Mouse (Mus musculus): ENCODE measurements around the gene Camk1g. TPM values are rescaled to one million over a fixed set of nuclear protein-coding genes. Genes with fewer than 3 reads are reported as not detected.

Camk1g gene
- polyA plus RNA-seq, 1 experiment from 2014 or later, result 7.4 TPM

DNA sequence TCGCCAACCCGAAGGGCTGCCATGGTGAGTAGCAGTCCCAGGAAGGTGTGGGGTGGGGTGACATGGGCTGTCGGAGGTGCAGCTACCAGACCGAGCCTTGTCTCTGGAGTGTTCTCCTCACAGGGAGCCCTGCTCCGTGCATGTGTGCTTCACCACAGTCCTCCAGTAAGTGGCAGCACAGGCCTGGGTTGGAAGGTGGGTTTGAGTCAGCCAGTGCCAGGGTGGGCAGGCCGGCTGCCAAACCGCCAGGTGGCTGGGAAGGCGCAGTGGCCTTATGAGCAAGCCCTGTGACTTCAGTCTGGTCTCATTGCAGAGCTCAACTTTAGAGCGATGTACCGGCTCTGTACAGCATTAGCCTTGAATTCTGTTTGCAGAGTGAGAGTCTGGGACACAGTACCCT is 39.9 kb downstream of the Camk1g start:
- 37% methylated on average over 10 of the region's 10 CpGs for WGBS
- Histone ChIP-seq H3K27me3 (peaks cover 7% of the 10 kb centered on the region; the same call in 1 of the 2 replicates), H3K9ac (no peak overlapping the region), H3K4me1 (peaks cover 12% of the 10 kb centered on the region), H3K4me2 (no peak overlapping the region), H3K4me3 (no peak overlapping the region), H3K36me3 (no peaks in the 10 kb centered on the region), H3K9me3 (no peaks in the 10 kb centered on the region), H3K27ac (no peak overlapping the region)
- ATAC-seq (ENCODE audit: insufficient number of reproducible peaks, low FRiP score, low TSS enrichment, low read depth), result peak; percentile 49; the same call in 1 of the 2 replicates

DNA sequence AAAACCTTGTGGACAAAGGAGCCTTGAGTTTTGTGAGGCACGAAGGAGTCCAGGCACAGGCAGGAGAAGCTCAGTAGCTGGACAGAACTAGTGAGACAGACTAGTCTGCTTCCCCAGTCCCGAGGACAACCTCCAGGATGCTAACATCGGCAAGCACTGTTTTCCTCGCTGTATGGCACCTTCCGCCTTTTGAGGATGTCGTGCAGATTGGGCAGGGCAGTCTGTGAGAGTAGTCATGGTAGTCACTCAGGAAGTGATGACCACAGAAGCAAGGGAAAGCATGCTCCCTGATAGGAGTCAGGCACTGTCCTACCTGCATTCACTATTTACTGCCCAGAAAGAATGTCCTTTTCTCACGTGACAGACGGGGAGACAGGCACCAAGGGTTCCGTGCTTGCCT is 40.5 kb downstream of the Camk1g start:
- Histone ChIP-seq H3K9ac (no peak overlapping the region), H3K4me3 (no peak overlapping the region), H3K27me3 (peaks cover 7% of the 10 kb centered on the region; the same call in 1 of the 2 replicates), H3K4me1 (peaks cover 12% of the 10 kb centered on the region), H3K9me3 (no peaks in the 10 kb centered on the region), H3K27ac (no peak overlapping the region), H3K4me2 (no peak overlapping the region), H3K36me3 (no peaks in the 10 kb centered on the region)
- no peak for ATAC-seq (ENCODE audit: insufficient number of reproducible peaks, low FRiP score, low TSS enrichment, low read depth)
- 78% methylated on average over 9 of the region's 9 CpGs for WGBS

DNA sequence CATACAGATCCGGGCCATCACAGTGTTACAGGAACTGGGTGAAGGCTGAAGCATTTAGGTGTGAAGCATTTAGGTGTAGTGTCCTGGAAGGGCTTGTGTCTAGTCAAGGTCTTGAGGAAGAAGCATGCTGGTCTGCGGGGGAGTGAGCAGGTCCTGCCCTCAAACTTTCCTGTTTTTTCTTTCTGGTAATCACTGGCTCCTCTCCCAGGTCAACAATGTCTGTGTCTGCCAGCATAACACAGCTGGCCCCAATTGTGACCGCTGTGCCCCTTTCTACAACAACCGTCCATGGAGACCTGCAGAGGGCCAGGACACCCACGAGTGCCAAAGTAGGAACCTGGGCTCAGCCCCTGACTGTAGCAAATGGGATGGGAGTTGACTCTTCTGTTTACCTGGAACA is 42.4 kb downstream of the Camk1g start:
- H3K4me2 ChIP-seq, result no peak overlapping the region
- no peak for ATAC-seq (ENCODE audit: insufficient number of reproducible peaks, low FRiP score, low TSS enrichment, low read depth)
- H3K27ac ChIP-seq, result no peak overlapping the region
- peaks cover 7% of the 10 kb centered on the region; the same call in 1 of the 2 replicates for H3K27me3 ChIP-seq
- H3K9me3 ChIP-seq, result no peaks in the 10 kb centered on the region
- WGBS, result 70% methylated on average over 5 of the region's 5 CpGs
- peaks cover 8% of the 10 kb centered on the region; the same call in 1 of the 2 replicates for H3K4me1 ChIP-seq
- no peak overlapping the region for H3K9ac ChIP-seq
- H3K36me3 ChIP-seq, result no peaks in the 10 kb centered on the region
- H3K4me3 ChIP-seq, result no peak overlapping the region

DNA sequence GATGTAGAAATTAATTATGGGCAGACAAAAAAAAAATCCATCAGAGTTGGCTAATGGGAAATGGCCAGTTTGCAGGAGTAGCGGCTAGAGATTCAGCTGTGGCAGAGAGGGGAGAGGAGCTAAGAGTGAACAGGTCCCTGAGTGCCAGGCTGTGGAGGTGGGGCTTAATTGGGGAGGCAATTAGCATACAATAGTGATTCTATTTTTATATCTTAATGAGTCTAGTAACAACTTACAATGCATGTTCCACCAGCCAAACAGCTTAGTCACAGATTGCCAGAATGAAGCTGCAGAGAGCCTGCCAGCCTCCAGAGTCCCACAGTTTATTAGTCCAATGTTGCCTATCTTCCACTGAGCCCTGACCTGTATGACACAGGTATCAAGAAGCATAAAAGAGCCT is 42.9 kb downstream of the Camk1g start:
- Histone ChIP-seq H3K36me3 (no peaks in the 10 kb centered on the region), H3K4me2 (no peak overlapping the region), H3K4me1 (peaks cover 8% of the 10 kb centered on the region; the same call in 1 of the 2 replicates), H3K4me3 (no peak overlapping the region), H3K9ac (no peak overlapping the region), H3K9me3 (no peaks in the 10 kb centered on the region), H3K27ac (no peak overlapping the region), H3K27me3 (peaks cover 7% of the 10 kb centered on the region; the same call in 1 of the 2 replicates)
- 67% methylated on average over 1 of the region's 1 CpGs for WGBS
- ATAC-seq (ENCODE audit: insufficient number of reproducible peaks, low FRiP score, low TSS enrichment, low read depth), result no peak

DNA sequence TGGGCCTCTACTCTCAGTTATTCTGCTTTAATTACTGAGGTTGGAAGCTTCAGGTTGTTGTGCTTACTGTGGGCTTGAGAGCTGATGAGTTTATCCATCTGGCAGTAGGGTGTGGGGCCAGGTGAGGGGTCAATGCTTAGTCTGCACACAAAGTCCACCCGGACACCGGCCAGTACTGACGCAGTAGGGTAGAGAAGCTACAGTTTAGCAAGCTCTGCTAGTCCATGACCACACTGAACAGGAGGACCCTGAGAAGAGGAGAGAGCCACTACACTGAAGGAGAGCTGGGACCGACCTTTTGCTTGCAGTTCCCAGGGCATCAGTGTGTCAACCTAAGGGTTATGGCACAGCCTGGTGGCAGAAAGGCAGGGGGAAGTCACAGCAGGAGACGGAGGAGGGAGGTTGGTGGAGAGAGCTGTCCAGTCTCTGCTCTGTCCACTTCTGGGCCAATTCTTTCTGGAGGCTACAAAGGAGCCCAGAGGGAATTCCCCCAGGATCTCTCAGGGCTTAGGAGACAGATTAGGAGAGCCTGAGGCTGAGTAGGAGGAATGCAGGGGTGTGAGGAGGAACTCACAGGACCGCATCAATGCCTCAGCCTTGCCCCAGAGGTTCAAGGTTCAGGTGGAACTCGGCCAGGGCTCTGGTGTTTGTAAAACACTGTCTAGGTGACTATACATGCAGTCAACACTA is 43.5 kb downstream of the Camk1g start:
- H3K27ac ChIP-seq, result no peak overlapping the region
- H3K36me3 ChIP-seq, result no peaks in the 10 kb centered on the region
- 73% methylated on average over 7 of the region's 7 CpGs for WGBS
- H3K9me3 ChIP-seq, result no peaks in the 10 kb centered on the region
- H3K27me3 ChIP-seq, result peaks cover 7% of the 10 kb centered on the region; the same call in 1 of the 2 replicates
- peaks cover 8% of the 10 kb centered on the region; the same call in 1 of the 2 replicates for H3K4me1 ChIP-seq
- no peak overlapping the region for H3K9ac ChIP-seq
- no peak overlapping the region for H3K4me3 ChIP-seq
- ATAC-seq (ENCODE audit: insufficient number of reproducible peaks, low FRiP score, low TSS enrichment, low read depth), result no peak
- H3K4me2 ChIP-seq, result no peak overlapping the region

DNA sequence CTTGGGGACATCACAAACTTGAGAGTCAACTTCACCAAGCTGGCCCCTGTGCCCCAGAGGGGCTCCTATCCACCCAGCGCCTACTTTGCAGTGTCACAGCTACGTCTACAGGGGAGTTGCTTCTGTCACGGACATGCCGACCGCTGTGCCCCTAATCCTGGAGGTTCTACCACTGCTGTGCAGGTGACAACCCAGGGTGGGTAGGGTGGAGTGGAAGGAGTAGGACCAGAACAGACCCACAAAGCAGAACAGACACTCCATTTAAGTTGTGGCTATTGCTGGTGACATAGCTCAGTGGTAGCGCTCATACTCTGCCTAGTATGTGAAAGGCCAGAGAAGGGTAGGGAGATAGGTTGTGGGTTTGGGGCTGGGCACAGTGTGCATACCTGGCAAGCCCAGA is 44.2 kb downstream of the Camk1g start:
- no peaks in the 10 kb centered on the region for H3K9me3 ChIP-seq
- H3K9ac ChIP-seq, result no peak overlapping the region
- H3K36me3 ChIP-seq, result no peaks in the 10 kb centered on the region
- no peak overlapping the region for H3K4me2 ChIP-seq
- no peak overlapping the region for H3K27ac ChIP-seq
- 91% methylated on average over 6 of the region's 6 CpGs for WGBS
- H3K27me3 ChIP-seq, result peaks cover 7% of the 10 kb centered on the region; the same call in 1 of the 2 replicates
- no peak for ATAC-seq (ENCODE audit: insufficient number of reproducible peaks, low FRiP score, low TSS enrichment, low read depth)
- H3K4me3 ChIP-seq, result no peak overlapping the region
- H3K4me1 ChIP-seq, result peaks cover 8% of the 10 kb centered on the region; the same call in 1 of the 2 replicates

DNA sequence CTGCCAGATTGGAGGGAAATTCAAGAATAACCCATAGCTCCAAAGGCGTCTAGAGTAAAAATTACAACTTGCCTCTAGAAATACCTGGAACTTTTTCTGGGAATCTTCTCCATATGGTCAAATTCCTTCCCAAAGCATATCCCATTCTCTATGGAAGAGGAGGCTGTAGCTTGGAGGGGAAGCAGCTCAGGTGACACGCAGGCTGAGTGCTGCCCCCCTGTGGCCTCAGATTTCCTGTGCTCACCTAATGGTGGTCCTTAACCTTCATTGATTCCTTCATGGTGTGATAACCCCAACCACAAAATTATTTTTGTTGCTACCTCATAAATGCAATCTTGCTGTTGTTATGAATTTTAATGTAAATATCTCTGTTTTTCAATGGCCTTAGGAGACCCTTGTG is 45.9 kb downstream of the Camk1g start:
- 39% methylated on average over 2 of the region's 2 CpGs for WGBS
- H3K4me2 ChIP-seq, result no peak overlapping the region
- H3K36me3 ChIP-seq, result no peaks in the 10 kb centered on the region
- no peak overlapping the region for H3K9ac ChIP-seq
- no peaks in the 10 kb centered on the region for H3K9me3 ChIP-seq
- no peak overlapping the region for H3K4me3 ChIP-seq
- H3K27me3 ChIP-seq, result 0 out of 2 replicates have a peak, but pooled peaks cover 7% of the 10 kb centered on the region
- H3K4me1 ChIP-seq, result 0 out of 2 replicates have a peak, but pooled peaks cover 3% of the 10 kb centered on the region
- no peak overlapping the region for H3K27ac ChIP-seq
- ATAC-seq (ENCODE audit: insufficient number of reproducible peaks, low FRiP score, low TSS enrichment, low read depth), result no peak

DNA sequence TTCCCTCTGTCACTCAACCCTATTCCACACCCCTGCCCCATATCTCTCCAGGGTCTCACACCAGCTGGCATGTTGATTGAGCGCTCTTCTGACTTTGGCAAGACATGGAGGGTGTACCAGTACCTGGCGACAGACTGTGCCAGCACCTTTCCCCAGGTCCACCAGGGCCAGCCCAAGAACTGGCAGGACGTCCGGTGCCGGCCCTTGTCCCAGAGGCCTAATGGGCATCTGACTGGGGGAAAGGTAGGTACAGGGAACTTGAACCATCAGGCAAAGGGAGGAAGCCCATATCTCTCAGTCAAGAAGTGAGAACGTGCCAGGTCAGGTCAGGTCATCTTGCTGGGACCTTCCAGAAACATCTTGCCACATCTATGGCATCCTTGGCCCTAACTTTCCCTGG is 46.4 kb downstream of the Camk1g start:
- 0 out of 2 replicates have a peak, but pooled peaks cover 7% of the 10 kb centered on the region for H3K27me3 ChIP-seq
- WGBS, result 95% methylated on average over 6 of the region's 6 CpGs
- H3K4me1 ChIP-seq, result 0 out of 2 replicates have a peak, but pooled peaks cover 3% of the 10 kb centered on the region
- H3K4me3 ChIP-seq, result no peak overlapping the region
- H3K4me2 ChIP-seq, result no peak overlapping the region
- no peaks in the 10 kb centered on the region for H3K36me3 ChIP-seq
- H3K27ac ChIP-seq, result no peak overlapping the region
- no peaks in the 10 kb centered on the region for H3K9me3 ChIP-seq
- no peak overlapping the region for H3K9ac ChIP-seq
- ATAC-seq (ENCODE audit: insufficient number of reproducible peaks, low FRiP score, low TSS enrichment, low read depth), result no peak

DNA sequence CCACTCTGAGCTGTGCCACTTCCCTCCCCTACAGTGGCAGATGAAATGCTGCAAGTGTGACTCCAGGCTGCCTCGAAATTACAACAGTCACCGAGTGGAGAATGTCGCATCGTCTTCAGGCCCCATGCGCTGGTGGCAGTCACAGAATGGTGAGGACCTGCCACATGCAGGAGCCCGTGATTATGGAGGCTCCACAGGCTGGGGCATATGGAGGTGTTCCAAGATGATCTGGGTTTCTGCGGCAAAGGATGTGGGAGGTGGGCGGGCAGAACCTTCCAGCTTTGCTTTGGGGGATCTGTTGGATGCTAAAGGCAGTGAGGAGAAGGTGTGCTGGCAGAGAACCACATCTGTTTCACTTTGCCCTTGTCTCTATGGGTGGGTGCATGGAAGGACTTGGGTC is 49.7 kb downstream of the Camk1g start:
- no peak overlapping the region for H3K27ac ChIP-seq
- H3K27me3 ChIP-seq, result no peaks in the 10 kb centered on the region
- no peak overlapping the region for H3K4me2 ChIP-seq
- no peaks in the 10 kb centered on the region for H3K9me3 ChIP-seq
- 88% methylated on average over 8 of the region's 8 CpGs for WGBS
- no peak for ATAC-seq (ENCODE audit: insufficient number of reproducible peaks, low FRiP score, low TSS enrichment, low read depth)
- no peak overlapping the region for H3K9ac ChIP-seq
- peaks cover 16% of the 10 kb centered on the region for H3K4me1 ChIP-seq
- H3K4me3 ChIP-seq, result no peak overlapping the region
- no peaks in the 10 kb centered on the region for H3K36me3 ChIP-seq

DNA sequence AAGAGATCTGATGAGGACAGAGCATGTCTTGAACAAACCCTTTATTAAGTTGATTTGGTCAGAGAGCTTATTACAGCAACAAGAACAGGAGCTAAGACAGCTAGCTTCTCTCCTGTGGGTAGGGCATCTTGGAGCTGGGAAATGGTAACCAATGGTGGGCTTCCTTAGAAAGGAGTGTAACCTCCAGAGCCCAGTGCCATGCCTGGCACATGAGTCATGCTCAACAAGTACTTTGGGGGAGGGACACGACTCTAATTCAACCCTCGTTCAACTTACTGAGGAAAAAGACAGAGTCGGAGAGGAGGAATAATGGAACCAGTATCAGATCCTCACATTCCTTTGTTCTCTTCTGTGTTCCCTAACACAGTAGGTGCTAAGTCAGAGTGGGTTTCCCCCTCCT is 50.4 kb downstream of the Camk1g start:
- ATAC-seq (ENCODE audit: insufficient number of reproducible peaks, low FRiP score, low TSS enrichment, low read depth), result no peak
- no peak overlapping the region for H3K4me2 ChIP-seq
- H3K27ac ChIP-seq, result no peak overlapping the region
- H3K9ac ChIP-seq, result no peak overlapping the region
- H3K4me3 ChIP-seq, result no peak overlapping the region
- WGBS, result 82% methylated on average over 3 of the region's 3 CpGs
- H3K27me3 ChIP-seq, result no peaks in the 10 kb centered on the region
- H3K9me3 ChIP-seq, result no peaks in the 10 kb centered on the region
- peaks cover 16% of the 10 kb centered on the region for H3K4me1 ChIP-seq
- H3K36me3 ChIP-seq, result no peaks in the 10 kb centered on the region

DNA sequence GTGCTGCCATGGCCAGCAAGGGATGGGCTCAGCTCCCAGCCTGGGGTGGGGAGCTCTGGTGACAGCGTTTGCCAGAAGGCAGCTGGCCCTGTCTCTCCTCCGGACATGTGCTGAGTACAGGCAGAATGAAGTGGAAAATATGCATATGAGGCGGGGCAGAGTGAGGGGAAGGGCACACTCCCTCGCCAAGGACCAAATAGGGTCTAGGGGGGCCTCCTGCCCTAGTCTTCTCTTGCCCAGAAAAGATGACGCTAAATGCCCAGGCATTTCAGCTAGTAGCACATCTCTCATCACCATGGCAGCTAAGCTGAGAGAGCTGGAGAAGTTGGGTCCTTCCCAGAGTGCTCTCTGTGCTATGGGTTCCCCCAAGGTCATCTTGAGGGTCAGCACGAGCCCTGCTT is 52.9 kb downstream of the Camk1g start:
- ATAC-seq (ENCODE audit: insufficient number of reproducible peaks, low FRiP score, low TSS enrichment, low read depth), result peak; percentile 81
- Histone ChIP-seq H3K27ac (peak overlapping the region; percentile 71), H3K4me1 (peaks cover 16% of the 10 kb centered on the region), H3K27me3 (no peaks in the 10 kb centered on the region), H3K4me3 (no peak overlapping the region), H3K9me3 (no peaks in the 10 kb centered on the region), H3K36me3 (no peaks in the 10 kb centered on the region), H3K4me2 (no peak overlapping the region), H3K9ac (no peak overlapping the region)
- 39% methylated on average over 6 of the region's 6 CpGs for WGBS

DNA sequence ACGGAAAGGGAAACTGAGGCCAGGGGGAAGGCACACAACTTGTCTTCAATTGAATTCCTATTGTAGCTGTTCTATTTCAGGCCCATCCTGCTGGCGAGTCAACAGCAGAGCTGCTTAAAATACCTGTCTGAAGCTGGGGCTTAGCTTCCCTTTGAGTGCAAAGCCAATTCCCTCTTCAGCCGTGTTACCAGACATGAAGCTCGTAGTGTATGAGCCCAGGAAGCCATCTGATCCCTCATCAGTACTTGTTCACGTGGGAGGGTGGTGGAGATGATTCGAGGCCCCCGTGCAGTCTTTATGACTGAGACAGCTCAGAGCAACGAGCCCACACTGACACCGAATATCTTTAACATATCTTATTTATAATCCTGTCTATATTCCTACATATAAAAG is 53.7 kb downstream of the Camk1g start:
- H3K4me3 ChIP-seq, result no peak overlapping the region
- no peaks in the 10 kb centered on the region for H3K9me3 ChIP-seq
- peak overlapping the region; percentile 65; the same call in 1 of the 2 replicates for H3K27ac ChIP-seq
- peaks cover 16% of the 10 kb centered on the region for H3K4me1 ChIP-seq
- no peaks in the 10 kb centered on the region for H3K27me3 ChIP-seq
- H3K9ac ChIP-seq, result no peak overlapping the region
- 0 out of 2 replicates have a peak, but pooled peaks have one; percentile 6 for ATAC-seq (ENCODE audit: insufficient number of reproducible peaks, low FRiP score, low TSS enrichment, low read depth)
- H3K36me3 ChIP-seq, result no peaks in the 10 kb centered on the region
- H3K4me2 ChIP-seq, result no peak overlapping the region
- 71% methylated on average over 9 of the region's 9 CpGs for WGBS

All from limb, embryonic 15.5 days (tissue).